Mouse (Mus musculus) embryonic facial prominence, embryonic 11.5 days (tissue): ENCODE results near the gene Mmd2. TPM values are rescaled to one million over a fixed set of nuclear protein-coding genes. Genes with fewer than 3 reads are reported as not detected.

Source experiments
- ATAC-seq: fragments of 200-750 bp; cut with Nextera tagmentation; replicated peaks from 2 replicates; pipeline ENCODE4 v1.8.0; 2017; ENCODE audit warnings: low read depth; ENCODE audit not compliant: insufficient number of reproducible peaks, low FRiP score, low TSS enrichment
- DNase-seq: peaks from one replicate; pipeline ENCODE4 v3.0.0-alpha.2; 2015; ENCODE audit warnings: low spot score
- H3K27ac ChIP-seq: fragments of 300-500 bp; sonication (generic); replicated peaks from 2 replicates; pipeline ENCODE4 v1.5.1; 2014; ENCODE audit warnings: mild to moderate bottlenecking, low read depth, low read length, control low read depth
- H3K27me3 ChIP-seq: fragments of 300-500 bp; sonication (generic); 2 replicates; pipeline ENCODE4 v1.6.1; 2014; ENCODE audit warnings: mild to moderate bottlenecking, low read length, moderate library complexity, mixed read lengths; ENCODE audit not compliant: control insufficient read depth, insufficient read depth
- H3K36me3 ChIP-seq: fragments of 300-500 bp; sonication (generic); replicated peaks from 2 replicates; pipeline ENCODE4 v1.6.1; 2014; ENCODE audit warnings: low read depth, mild to moderate bottlenecking, low read length, moderate library complexity, mixed read lengths; ENCODE audit not compliant: control insufficient read depth, insufficient read depth
- H3K4me1 ChIP-seq: fragments of 300-500 bp; sonication (generic); 2 replicates; pipeline ENCODE4 v1.6.1; 2014; ENCODE audit warnings: low read length, mixed read lengths; ENCODE audit not compliant: control insufficient read depth, insufficient read depth
- H3K4me2 ChIP-seq: fragments of 300-500 bp; sonication (generic); 2 replicates; pipeline ENCODE4 v1.6.1; 2014; ENCODE audit warnings: low read depth, mild to moderate bottlenecking, control low read depth, low read length, moderate library complexity
- H3K4me3 ChIP-seq: fragments of 300-500 bp; sonication (generic); 2 replicates; pipeline ENCODE4 v1.5.1; 2014; ENCODE audit warnings: low read depth, low read length, control low read depth
- H3K9ac ChIP-seq: fragments of 300-500 bp; sonication (generic); replicated peaks from 2 replicates; pipeline ENCODE4 v1.6.1; 2014; ENCODE audit warnings: mild to moderate bottlenecking, control low read depth, low read length
- H3K9me3 ChIP-seq: fragments of 300-500 bp; sonication (generic); replicated peaks from 2 replicates; pipeline ENCODE4 v1.6.1; 2016; ENCODE audit warnings: mild to moderate bottlenecking, low read length, inconsistent platforms, mixed read lengths; ENCODE audit not compliant: control insufficient read depth
- WGBS: fragments of 180-500 bp; shearing (Covaris S2); extraction: QIAGEN DNeasy Blood & Tissue Kit; methylation state at CpG from one replicate; pipeline ENCODE4 v1.1.7; 2014; 5-methylcytosine and 5-hydroxymethylcytosine counted together
- polyA plus RNA-seq: library from polyadenylated mRNA; unstranded; fragments of >200 nt; fragmentation: Nextera tagmentation; extraction: Ambion mirVana; gene quantifications from 2 replicates; pipeline ENCODE4 v1.2.1, GENCODE M21; 2014

The Mmd2 gene
- polyA plus RNA-seq, 1 experiment from 2014 or later: 3.9 TPM

GRCm38 (mm10) chr5:142550706-142551652 is 57.6 kb downstream of the Mmd2 start, which contains the start of gene Radil:
Radil (minus strand) TSS chr5:142551098.
- ATAC-seq (peak; percentile 78), DNase-seq (peak; percentile 96)
- WGBS: 4% methylated on average over 55 of the region's 80 CpGs
- no peaks in the 10 kb centered on the region for H3K27me3 ChIP-seq
- H3K36me3 ChIP-seq: no peaks in the 10 kb centered on the region
- 0 out of 2 replicates have a peak, but pooled peaks cover 4% of the 10 kb centered on the region for H3K4me1 ChIP-seq
- H3K9me3 ChIP-seq: no peaks in the 10 kb centered on the region
- H3K4me2 ChIP-seq: peak within 1 kb of the TSS; percentile 99
- peak within 1 kb of the TSS; percentile 43; the same call in 1 of the 2 replicates for H3K27ac ChIP-seq
- peak within 1 kb of the TSS; percentile 57 for H3K9ac ChIP-seq
- H3K4me3 ChIP-seq: peak within 1 kb of the TSS; percentile 58

GRCm38 (mm10) chr5:142549961-142550705 is 58.5 kb downstream of the Mmd2 start:
- 0 out of 2 replicates have a peak, but pooled peaks cover 4% of the 10 kb centered on the region for H3K4me1 ChIP-seq
- H3K36me3 ChIP-seq: no peaks in the 10 kb centered on the region
- H3K9ac ChIP-seq: peak overlapping the region; percentile 57
- H3K9me3 ChIP-seq: no peaks in the 10 kb centered on the region
- under 1% methylated on average over 31 of the region's 31 CpGs for WGBS
- peak overlapping the region; percentile 58 for H3K4me3 ChIP-seq
- peak overlapping the region; percentile 99 for H3K4me2 ChIP-seq
- ATAC-seq: peak; percentile 46
- DNase-seq: peak; percentile 77
- no peaks in the 10 kb centered on the region for H3K27me3 ChIP-seq
- H3K27ac ChIP-seq: peak overlapping the region; percentile 43; the same call in 1 of the 2 replicates

GRCm38 (mm10) chr5:142549441-142549840 is 59.2 kb downstream of the Mmd2 start:
- no peak overlapping the region; the same call in 1 of the 2 replicates for H3K27ac ChIP-seq
- no peak overlapping the region for H3K4me3 ChIP-seq
- H3K36me3 ChIP-seq: no peaks in the 10 kb centered on the region
- H3K4me1 ChIP-seq: 0 out of 2 replicates have a peak, but pooled peaks cover 4% of the 10 kb centered on the region
- H3K27me3 ChIP-seq: no peaks in the 10 kb centered on the region
- WGBS: 28% methylated on average over 9 of the region's 9 CpGs
- no peak overlapping the region for H3K9ac ChIP-seq
- H3K4me2 ChIP-seq: no peak overlapping the region
- DNase-seq (peak; percentile 34), ATAC-seq (no peak)
- no peaks in the 10 kb centered on the region for H3K9me3 ChIP-seq

- no peaks in the 10 kb centered on the region for H3K36me3 ChIP-seq
- H3K9me3 ChIP-seq: no peaks in the 10 kb centered on the region
- 0 out of 2 replicates have a peak, but pooled peaks cover 4% of the 10 kb centered on the region for H3K4me1 ChIP-seq
- H3K4me3 ChIP-seq: no peak overlapping the region
- WGBS: 80% methylated on average over 3 of the region's 3 CpGs
- no peak for DNase-seq
- no peak overlapping the region for H3K9ac ChIP-seq
- ATAC-seq: no peak
- H3K4me2 ChIP-seq: no peak overlapping the region
- H3K27me3 ChIP-seq: no peaks in the 10 kb centered on the region
- no peak overlapping the region for H3K27ac ChIP-seq
These were observed 61.5 kb downstream of the Mmd2 start for GRCm38 (mm10) chr5:142547066-142547465.

GRCm38 (mm10) chr5:142546344-142546743 is 62.3 kb downstream of the Mmd2 start:
- Histone ChIP-seq H3K9ac (no peak overlapping the region), H3K27ac (no peak overlapping the region), H3K36me3 (no peaks in the 10 kb centered on the region), H3K9me3 (no peaks in the 10 kb centered on the region), H3K4me1 (0 out of 2 replicates have a peak, but pooled peaks cover 4% of the 10 kb centered on the region), H3K4me2 (no peak overlapping the region), H3K27me3 (no peaks in the 10 kb centered on the region), H3K4me3 (no peak overlapping the region)
- ATAC-seq (no peak), DNase-seq (no peak)
- 29% methylated on average over 5 of the region's 5 CpGs for WGBS

- no peaks in the 10 kb centered on the region for H3K9me3 ChIP-seq
- no peaks in the 10 kb centered on the region for H3K36me3 ChIP-seq
- H3K4me1 ChIP-seq: 0 out of 2 replicates have a peak, but pooled peaks cover 3% of the 10 kb centered on the region
- no peak for DNase-seq
- no peak overlapping the region for H3K4me3 ChIP-seq
- no peak overlapping the region for H3K4me2 ChIP-seq
- no peak overlapping the region for H3K9ac ChIP-seq
- no peak overlapping the region for H3K27ac ChIP-seq
- WGBS: 73% methylated on average over 5 of the region's 5 CpGs
- no peak for ATAC-seq
- H3K27me3 ChIP-seq: no peaks in the 10 kb centered on the region
These were observed 63.4 kb downstream of the Mmd2 start for GRCm38 (mm10) chr5:142545014-142545795.

- ATAC-seq (no peak), DNase-seq (no peak)
- H3K9me3 ChIP-seq: no peaks in the 10 kb centered on the region
- no peaks in the 10 kb centered on the region for H3K27me3 ChIP-seq
- no peak overlapping the region for H3K27ac ChIP-seq
- H3K4me3 ChIP-seq: no peak overlapping the region
- H3K4me1 ChIP-seq: no peaks in the 10 kb centered on the region
- 91% methylated on average over 3 of the region's 3 CpGs for WGBS
- no peak overlapping the region for H3K9ac ChIP-seq
- no peak overlapping the region for H3K4me2 ChIP-seq
- no peaks in the 10 kb centered on the region for H3K36me3 ChIP-seq
These were observed 71.3 kb downstream of the Mmd2 start for GRCm38 (mm10) chr5:142537286-142537685.
